Mouse (Mus musculus) retina, postnatal 7 days (tissue): Measurements from ENCODE around the gene Crybg3.

Source experiments
- DNase-seq: peaks from one replicate; pipeline ENCODE4 v3.0.0-alpha.2; 2012; ENCODE audit warnings: low read depth, low spot score

Gene Crybg3

DNA sequence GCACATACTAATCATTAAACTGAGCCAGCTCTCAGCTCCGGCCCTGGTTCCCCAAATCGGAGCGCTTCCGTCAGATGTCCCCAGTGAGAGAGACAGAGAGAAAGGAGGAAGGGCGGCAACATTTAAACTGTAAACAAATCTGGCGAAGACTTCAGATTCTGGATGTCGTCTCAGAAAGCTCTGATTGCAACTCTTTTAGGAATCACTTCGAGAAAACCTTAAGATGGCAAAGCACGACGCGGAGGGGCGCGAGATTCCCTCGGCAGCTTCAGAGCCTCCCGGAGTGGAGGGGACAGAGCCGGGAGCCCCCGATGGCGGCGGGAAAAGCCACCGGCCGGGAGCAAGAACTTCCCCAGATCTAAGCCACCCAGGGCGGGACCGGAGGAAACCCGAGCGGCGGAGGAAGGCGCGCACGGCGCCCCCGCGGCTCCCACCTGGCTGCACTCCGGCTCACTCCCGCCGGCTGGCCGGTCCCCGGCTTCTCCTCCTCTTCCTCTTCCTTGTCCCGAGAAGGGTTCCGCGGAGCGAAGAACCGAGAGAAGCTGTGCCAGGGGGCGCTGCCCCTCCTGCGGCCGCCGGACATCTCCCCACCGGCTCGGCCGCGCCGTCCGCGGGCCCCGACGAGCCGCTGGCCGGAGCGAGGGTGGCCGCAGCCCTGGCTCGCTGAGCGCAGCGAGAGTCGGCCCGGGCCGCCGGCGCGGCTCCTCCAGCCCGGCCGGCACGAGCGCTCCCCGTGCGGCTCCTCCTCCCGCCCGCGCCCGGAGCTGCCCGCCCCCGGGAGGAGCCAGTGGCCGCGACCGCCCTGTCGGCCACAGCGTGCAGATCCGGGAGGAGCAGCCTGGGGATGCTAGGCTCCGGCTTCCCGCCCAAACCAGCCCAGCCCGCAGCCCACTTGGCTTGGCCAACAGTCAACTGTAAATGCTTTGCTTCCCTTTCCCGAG is at the start of gene Crybg3:
Gene Crybg3, minus strand, starts transcription at position 669 of the 941 bp plus-strand sequence.
- no peak for DNase-seq

DNA sequence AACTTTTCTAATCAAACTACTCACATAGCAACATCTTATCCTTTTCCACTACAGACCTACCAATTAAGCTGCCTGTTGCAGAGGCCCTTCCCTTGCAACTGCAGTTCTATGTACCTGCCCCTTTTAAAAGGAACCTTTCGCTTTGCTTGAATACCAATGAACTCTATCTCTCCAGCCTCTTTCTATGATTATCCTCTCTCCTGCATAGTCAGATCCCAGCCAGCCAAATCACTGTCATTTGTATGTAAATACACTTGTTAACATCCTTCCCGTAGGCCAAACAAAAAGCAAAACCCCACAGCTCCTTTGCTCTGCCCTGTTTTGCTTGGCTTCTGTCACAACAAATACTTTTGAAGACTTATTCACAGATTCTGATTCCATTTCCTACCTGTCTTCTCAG is 43.0 kb upstream of the Crybg3 start:
- DNase-seq: no peak

DNA sequence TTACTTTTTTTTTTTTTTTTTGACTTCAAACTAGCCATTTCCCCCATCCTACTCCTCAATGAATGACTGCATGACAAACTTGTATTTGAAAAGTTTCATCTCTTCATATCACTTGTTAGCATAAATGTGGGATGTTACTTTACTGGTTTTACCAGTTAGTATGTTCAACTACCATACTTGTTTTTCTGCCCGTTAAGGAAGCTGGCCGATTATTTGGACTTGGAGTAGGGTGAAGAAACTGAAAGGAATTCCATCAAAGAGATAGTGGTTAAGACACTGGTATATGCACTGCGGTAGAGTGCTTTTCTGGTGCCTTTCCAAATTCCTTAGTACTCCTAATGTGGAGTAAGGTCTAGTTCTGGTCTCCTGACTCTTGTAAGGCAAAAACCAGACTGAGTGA is 39.2 kb upstream of the Crybg3 start:
- no peak for DNase-seq

DNA sequence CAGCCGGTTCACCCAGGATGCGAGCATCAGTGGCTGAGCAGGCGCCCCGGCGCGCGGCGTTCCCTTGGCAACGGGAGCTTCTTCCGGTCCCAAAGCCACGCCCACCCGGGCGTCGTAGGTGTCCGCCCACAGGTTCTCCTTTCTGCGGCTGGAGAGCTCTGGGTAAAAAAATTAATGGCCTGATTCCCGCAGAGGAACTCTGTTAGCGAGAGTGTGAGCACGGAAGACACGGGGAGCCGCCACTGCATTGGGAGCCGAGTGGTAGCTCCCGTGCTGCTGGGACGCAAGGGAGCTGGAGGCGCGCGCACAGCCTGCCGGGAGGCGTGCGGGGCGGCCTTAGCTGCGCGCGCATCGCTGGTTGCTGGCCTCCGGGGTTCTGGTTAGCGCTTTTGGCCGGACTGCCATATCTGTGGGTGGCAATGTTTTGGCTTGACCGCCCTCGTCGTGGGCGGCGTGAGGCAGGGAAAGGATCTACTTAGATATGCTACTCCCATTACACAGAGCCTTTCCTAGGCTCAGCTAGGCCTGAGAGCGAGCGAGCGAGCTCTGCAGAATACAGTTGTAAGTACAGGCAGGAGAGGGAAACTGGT is 38.4 kb upstream of the Crybg3 start, which contains the start of gene Arl6:
Gene Arl6, minus strand, starts transcription at position 290 of the 590 bp plus-strand sequence.
- DNase-seq: peak; percentile 86

DNA sequence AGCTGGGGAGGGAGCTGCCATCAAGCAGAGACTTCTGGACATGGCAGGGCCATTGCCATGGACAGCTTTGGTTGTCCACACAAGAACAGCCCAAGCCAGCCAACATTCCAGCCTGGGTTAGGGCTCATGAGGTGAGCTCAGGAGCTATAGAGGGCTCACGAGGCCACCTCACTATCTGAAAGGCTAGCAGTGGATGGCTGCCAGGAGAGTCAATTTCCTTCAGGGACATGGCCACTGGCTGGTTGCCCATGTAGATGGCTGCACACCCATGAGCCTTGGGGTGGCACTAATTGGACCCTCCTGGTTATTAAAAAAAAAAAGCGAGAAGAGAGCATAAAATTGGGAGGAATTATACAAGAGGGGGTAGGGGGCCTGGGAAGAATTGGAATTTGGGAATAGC is 33.8 kb upstream of the Crybg3 start:
- no peak for DNase-seq

DNA sequence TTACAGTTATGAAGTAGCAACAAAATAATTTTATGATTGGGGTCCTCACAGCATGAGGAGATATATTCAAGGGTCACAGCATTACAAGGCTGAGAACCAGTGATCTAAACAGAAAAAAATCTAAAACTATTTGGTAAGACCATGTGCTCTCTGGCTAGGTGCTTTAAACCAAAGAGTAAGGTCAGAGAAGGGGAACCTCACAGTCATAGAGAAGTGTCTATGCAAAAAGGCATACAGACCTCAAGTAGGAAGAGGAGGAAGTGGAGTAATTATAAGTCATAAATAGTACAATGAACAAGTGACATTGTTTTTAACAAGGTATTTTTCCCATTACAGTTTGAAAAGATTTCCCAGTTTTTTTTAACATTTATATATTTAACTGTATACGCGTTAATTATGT is 20.8 kb upstream of the Crybg3 start:
- no peak for DNase-seq

DNA sequence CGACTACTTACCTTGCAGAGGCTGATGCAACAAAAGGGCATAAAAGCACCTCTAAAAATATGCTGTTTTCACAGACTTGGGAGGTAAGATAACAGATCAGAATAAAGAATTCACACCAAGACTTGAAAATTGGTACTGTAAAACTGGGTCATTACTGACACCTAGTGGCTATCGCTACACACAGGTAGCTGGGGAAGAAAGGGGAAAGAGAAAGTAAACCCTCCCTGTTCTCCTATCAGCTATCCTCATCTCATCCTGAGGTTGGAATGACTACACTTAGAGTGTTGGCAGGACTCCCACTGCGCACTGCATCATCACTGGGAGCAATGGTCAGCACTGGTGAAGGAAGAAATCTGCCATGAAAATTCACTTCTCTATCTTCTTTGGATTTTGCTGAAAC is 16.4 kb upstream of the Crybg3 start:
- no peak for DNase-seq

DNA sequence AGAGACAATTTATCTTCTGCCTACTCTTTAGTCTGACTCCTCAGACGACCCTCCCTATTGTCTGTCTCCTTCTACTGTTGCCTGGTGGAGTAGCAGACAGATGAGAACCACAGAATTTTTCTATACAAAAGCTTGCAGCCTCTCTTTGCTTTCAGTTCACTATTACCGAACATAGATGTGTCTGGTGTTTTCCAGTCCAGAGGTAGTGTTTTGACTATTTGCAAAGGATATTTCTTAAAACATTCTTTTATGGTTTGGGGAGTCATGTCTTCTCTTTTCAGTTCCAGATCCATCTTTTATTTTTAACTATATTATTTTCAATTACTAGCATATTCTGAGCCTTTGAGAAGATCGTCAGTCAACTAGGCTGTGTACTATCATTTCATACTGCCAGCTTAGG is 14.9 kb upstream of the Crybg3 start:
- no peak for DNase-seq

DNA sequence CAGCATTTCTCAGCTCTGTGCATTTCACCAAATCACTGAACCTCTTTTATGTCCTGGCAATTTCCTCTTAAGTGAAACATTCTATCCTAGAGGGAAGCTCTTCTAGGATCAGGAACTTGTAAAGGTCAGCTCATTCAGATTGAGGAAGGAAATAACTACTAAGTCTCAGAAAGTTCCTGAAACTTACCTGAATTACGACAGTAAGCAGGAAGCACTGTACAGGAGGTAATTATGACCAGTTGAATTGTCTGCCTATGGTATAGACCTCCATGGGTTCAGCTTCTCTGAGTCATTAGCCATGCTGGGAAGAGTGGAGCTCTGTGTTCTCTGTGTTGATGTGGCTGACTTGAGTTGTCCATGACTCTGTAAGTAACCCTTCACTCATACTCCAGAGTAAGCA is 10.0 kb upstream of the Crybg3 start:
- DNase-seq: no peak

DNA sequence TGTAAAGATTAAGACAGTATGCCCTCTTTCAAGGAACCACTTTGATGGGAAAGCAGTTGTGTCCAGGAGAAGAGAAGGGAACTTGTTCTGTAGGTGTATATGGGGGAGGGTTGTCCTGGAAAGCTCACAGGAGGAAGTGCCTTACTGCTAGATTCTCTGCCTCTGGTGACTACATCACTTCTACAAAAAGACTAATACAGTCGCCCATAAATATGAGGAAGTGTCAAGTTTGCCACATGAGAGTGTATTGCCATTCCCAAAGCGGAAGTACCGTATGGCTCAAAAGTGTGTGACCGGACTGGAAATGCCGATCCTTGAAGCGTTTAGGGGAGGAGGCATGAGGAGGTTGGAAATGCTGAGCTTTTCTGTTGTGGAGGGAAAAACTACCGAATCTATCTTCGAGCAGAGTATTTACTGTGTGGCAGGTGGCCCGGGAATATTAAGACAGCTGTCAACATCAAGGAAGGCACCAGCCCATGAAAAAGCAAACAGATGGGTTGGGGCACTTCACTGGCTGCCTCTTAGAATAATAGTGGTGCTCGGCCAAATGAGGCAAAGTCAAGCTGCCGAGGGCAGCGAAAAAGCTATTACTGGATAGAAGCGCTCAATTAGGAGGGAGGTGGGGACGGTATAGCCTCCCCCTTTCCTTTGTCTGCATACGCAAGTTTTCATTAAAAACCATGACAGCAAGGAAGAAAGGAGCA is 3.5 kb upstream of the Crybg3 start:
- no peak for DNase-seq

DNA sequence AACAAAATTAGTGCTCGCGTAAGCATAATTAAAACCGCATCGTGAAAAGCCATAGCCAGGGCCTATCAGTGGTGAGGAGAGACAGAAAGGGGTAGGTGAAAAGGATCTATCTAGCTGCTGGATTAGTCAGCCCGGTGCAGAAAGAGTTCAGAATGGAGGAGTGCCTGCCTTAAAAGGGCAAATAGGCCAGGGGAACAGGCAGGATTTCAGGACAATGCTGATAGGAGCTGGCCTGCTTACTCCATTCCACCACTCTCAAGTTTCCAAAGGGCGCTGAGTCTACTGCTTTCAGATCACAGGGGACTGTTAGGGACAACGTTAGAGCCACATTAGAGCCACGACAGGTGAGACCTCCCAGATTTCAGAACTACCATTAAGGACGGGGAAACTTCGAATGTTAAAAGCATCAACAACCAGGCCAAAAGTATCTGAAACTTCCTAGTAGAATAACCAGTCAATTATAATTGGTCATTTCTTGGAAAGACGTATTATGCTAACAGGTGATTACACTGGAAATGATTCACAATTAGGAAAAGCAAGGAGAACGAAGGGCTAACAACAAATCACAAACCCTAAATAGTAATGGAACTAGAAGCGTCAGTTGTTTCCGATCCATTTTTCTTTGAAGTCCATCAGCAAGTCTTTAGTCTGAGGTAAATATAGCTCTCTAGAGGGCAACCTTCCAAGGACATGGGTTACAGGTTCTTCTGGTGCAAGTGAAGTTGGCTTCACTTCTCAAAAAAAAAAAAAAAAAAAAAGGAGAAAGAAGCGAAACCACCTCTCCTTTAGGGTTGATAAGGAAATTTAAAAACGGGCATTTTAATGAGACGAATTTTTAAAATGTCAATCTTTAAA is 1.1 kb downstream of the Crybg3 start:
- no peak for DNase-seq

DNA sequence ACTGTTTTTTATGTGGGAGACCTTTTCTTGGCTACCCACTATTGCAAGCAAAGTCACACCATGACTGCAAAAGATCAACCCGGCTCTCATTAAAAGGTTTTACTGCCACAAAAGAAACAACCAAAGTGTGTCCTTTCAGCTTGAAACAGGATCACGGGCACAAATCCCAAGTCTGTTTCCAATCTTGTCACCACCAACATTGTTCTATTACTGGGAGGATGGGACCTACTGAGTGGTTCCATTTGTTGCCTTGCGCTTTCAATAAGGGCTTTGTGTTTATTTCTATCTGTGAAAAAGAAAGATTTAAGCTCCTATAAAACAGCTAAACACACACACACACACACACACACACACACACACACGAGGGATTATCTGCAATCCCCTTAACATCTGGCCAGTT is 1.8 kb downstream of the Crybg3 start:
- no peak for DNase-seq

DNA sequence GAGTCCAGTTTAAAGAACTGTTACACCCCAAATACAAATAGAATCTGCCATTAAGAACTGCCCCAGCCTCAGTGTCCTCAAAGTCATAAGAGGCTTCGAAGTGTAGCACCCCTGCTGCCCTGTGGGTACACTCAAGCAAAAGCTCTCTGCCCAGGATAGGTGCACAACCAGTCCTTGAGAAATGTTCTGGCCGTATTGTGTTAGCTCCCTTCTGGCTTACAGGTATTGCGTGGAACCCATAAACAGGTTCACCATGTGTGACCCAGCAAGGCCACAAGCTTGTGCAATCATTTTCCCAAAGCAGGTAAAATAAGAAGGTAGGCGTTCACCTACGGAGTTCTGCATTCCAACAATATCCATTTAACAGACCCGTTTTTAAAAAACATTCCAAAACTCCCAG is 3.5 kb downstream of the Crybg3 start:
- no peak for DNase-seq

DNA sequence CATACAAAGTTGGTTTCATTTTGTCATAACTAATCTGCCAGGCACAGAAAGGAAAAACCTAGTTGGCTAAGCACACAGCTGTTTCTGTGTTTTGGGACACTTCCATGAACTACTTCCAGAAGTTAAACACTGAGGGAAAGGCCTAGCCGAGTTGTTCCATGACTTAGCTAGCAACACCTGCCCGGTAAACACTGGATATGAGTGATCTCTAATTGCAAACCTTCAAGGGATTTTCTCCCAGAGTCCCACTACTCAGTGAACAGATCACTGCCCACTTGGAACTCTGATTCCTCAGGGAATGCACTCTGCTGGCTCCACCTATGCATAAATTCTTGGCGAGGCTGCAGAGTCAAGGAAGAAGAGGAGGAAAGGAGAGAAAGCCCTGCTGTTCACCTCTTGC is 6.1 kb downstream of the Crybg3 start:
- DNase-seq: no peak

DNA sequence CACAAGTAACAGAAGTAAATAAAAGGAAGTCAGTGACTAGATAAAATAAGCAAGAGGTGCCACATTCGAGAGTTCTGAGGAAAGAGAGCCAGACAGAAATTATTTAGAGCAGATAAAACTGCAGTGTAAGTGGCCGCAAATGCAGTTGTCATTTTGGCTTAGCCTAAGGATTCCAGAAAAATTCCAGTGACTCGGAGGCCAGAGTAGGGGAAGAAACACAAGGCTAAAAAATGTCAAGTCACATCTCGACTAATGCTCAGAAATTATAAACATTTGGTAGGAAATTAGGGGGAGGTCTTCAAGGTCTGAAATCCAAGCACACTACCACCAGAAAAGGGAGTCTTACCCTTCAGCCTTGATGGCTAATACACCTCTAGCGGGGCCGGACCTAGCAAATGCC is 10.0 kb downstream of the Crybg3 start:
- DNase-seq: no peak

DNA sequence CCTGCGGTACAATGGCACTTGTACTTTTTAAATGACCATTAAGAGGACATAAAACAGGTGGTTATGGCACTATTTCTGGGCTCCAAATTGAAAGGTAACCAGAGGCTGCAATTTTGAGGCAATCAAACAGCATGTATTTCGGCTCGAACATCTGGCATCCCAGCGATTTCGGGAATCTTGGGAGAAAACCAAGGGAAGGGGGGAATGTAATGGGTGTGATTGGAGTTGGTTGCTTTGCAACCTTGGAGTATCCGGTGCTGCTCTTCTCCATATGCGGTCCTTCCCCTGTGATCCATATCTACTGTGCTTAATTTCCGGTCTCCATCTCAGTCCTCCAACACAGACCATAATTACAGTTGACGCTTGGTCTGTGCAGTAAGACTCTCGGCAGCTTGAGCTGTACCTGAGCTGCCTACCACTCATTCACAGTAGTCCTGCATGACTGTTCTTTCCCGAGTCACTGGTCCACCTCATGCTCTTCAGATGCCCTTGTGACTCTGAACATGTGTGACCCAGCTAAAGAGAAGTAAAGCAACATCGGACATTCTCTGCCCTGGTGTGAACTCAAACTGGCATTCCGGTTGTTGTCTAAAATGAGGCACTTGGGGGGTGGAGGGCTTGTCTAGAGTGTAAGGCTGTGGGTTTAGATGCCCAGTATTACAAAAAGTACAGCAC is 12.3 kb downstream of the Crybg3 start:
- no peak for DNase-seq

DNA sequence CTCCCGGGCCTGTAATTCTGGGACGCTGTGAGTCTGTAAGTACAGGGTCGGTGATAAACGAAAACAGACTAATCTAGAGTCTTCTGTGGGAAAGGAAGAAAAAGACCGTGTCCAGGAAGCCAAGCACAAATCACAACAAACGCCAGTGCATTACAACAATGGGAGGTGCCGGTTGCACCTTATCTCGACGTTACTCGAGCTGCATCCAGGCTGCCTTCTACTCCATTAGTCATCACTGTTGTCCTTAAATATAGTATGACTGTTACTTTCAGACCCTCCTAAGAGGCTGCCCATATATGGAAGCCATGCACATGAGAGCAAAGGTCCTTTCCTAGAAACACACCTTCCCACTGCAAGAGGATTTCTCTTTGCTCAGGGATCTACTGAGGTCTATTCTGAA is 13.0 kb downstream of the Crybg3 start:
- no peak for DNase-seq

DNA sequence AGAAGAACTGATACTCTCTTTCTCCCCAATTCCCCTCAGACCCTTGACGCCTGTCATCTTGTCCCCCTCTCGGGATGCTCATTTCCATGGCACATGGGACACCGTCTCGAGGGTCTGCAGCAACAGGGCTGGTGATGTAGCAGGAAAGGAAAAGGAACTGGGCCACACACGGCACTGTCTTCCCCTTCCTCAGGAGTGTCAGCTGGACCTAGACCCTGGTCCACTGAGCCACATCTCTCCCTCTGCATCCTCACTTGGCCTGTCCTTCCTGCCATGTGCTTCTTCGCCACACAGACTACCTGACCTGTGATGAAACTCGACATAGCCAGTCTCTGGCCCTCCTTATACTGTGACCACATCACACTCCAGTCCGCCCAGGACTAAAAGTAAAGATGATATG is 13.9 kb downstream of the Crybg3 start:
- DNase-seq: no peak

DNA sequence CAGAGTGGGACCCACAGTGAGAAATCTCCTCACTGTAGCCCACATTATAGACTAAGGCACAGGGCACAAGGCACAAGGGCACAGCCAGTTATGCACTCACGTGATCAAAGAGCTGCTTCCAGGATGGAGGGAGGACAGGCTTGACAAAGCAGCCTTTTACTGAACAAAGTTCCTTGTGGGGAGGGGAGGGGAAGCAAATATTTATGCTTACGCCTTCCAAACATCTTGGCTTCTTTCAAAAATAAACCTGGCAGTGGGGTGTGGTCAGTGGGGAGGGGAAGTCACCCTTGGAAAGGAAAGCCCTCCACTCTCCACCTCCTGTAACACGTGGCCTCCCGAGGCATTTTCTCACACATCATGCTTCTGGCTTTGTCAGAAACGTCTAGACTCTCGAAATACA is 14.5 kb downstream of the Crybg3 start:
- no peak for DNase-seq

DNA sequence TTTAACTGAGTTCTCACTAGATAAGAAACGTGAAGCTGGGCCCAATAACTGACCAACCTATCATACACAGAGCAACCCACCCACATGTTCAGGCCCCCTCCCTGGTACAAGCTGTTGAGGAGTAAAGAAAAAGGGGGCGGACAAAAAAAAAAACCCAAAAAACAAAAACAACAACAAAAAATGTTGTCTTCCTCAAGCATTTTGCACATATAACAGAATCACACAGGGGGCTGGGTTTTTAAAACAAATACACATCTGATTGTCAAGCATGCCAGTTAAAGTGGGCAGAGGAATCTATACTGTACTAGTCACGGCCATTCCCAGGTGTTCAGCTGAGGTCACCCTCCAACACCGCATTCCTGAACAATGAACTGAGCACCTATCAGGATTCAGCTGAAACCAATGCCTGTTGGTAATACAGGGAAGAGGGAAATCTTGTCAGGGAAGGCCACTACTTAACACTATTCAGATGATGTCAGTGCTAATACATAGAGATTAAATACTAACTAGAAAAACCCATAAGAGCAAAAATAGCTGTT is 15.0 kb downstream of the Crybg3 start:
- DNase-seq: no peak

DNA sequence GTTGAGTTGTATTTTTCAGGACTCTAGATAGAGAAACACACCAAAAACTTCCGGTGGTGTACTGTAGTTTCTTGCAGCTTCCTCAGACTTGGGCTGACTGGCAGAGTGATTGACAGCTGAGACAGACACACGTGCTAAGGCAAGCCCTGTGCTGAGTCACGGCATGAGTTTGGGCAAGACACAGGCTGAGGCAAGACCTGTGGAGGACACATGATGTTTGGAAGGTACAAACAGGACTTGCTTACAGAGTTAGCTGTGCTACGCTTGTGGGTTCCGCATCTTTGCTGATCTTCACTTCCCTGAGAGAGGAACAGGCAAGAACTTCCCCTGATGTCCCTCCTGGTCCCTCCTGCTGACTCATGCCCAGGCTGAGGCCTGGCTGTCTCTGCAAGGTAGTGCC is 17.3 kb downstream of the Crybg3 start:
- DNase-seq: no peak
